Comparison of ENCODE assay signal across 9 mouse cellular contexts in the genomic region with DNA sequence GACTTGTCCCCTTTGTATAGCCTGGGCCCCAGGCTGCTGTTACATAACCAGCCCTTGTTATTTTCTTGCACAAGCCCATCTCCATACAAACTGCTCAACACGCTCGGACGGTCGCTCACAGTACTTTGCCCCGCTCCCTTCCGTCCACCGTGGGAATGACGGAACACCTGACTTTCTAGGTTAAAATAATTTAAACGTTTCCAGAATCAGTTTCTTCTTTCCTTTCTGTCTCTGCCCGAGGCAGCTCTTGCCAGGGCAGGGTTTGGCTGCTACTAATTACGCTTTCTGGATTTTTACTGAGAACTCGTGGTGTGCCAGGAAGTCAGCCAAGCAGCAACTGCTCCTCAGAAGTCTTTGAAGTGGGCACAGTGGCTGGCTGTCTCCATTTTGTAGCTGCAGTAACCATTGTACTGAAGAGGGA. TPM values are rescaled to one million over a fixed set of nuclear protein-coding genes. Genes with fewer than 3 reads are reported as not detected.
A peak's percentile ranks its signal among the peaks of the same experiment; 100 is the strongest.
DNase-seq lines count a peak whose midpoint lies in the region; ATAC-seq lines count a peak whose summit lies in the region.
"Had no signal": no experiment of that assay in that cellular context is flagged by ENCODE, and none has a peak within 500 bp of the region (broad histone marks: within the 10 kb centered on the region; RNA-seq: fewer than 3 reads in every experiment).

No protein-coding gene starts in this region.

- H3K27me3 ChIP-seq in embryonic facial prominence, embryonic 12.5 days = no peaks in the 10 kb centered on the region
- H3K27me3 ChIP-seq in embryonic facial prominence, embryonic 10.5 days (replicated peaks; ENCODE audit: low read depth, poor library complexity, severe bottlenecking) = peaks cover 34% of the 10 kb centered on the region
- H3K27me3 ChIP-seq in forebrain, embryonic 11.5 days (ENCODE audit: control insufficient read depth, insufficient read depth, low read length) = peaks cover 8% of the 10 kb centered on the region

- no peak for ATAC-seq in embryonic facial prominence, embryonic 12.5 days (ENCODE audit: insufficient number of reproducible peaks, insufficient read depth, low FRiP score, low TSS enrichment)
- no peak for ATAC-seq in cerebellum, adult (ENCODE audit: insufficient number of reproducible peaks, low FRiP score, low TSS enrichment)
- ATAC-seq in forebrain, embryonic 11.5 days (replicated peaks; ENCODE audit: low FRiP score) = no peak

- H3K4me3 ChIP-seq in embryonic facial prominence, embryonic 12.5 days = no peak overlapping the region
- H3K4me3 ChIP-seq in embryonic facial prominence, embryonic 10.5 days = no peak overlapping the region
- no peak overlapping the region for H3K4me3 ChIP-seq in forebrain, embryonic 11.5 days (ENCODE audit: low read depth, low read length)
- H3K4me3 ChIP-seq: myocyte had no signal

- DNase-seq in embryonic facial prominence, embryonic 10.5 days (ENCODE audit: low spot score) = no peak
- DNase-seq in right cerebral cortex, postnatal 10 days (ENCODE audit: low spot score in 2 of 2) = peak; percentile 72 to 78
- DNase-seq in right cerebral cortex, postnatal 25 days = no peak
- DNase-seq in kidney, postnatal 36 days = peak; percentile 79 to 89
- DNase-seq in thymus, postnatal 4 days = peak; percentile 52
- DNase-seq in forebrain, embryonic 11.5 days (ENCODE audit: low spot score) = no peak

- H3K4me1 ChIP-seq in embryonic facial prominence, embryonic 12.5 days = peaks cover 22% of the 10 kb centered on the region
- H3K4me1 ChIP-seq in embryonic facial prominence, embryonic 10.5 days = peaks cover 43% of the 10 kb centered on the region
- peaks cover 9% of the 10 kb centered on the region; the same call in 1 of the 2 replicates for H3K4me1 ChIP-seq in forebrain, embryonic 11.5 days (replicated peaks; ENCODE audit: control insufficient read depth, insufficient read depth, low read length)

- H3K9ac ChIP-seq in embryonic facial prominence, embryonic 12.5 days = no peak overlapping the region
- no peak overlapping the region for H3K9ac ChIP-seq in forebrain, embryonic 11.5 days (ENCODE audit: low read length)

- H3K4me2 ChIP-seq in embryonic facial prominence, embryonic 12.5 days (replicated peaks) = no peak overlapping the region
- no peak overlapping the region for H3K4me2 ChIP-seq in forebrain, embryonic 11.5 days (ENCODE audit: low read depth, low read length, severe bottlenecking)

- H3K9me3 ChIP-seq in embryonic facial prominence, embryonic 12.5 days = no peaks in the 10 kb centered on the region
- no peaks in the 10 kb centered on the region for H3K9me3 ChIP-seq in embryonic facial prominence, embryonic 10.5 days
- H3K9me3 ChIP-seq in forebrain, embryonic 11.5 days (ENCODE audit: control insufficient read depth, low read length) = no peaks in the 10 kb centered on the region

- no peaks in the 10 kb centered on the region for H3K36me3 ChIP-seq in embryonic facial prominence, embryonic 12.5 days
- H3K36me3 ChIP-seq in embryonic facial prominence, embryonic 10.5 days (replicated peaks) = no peaks in the 10 kb centered on the region
- no peaks in the 10 kb centered on the region for H3K36me3 ChIP-seq in forebrain, embryonic 11.5 days (ENCODE audit: control insufficient read depth, insufficient read depth, low read length)

- WGBS in embryonic facial prominence, embryonic 12.5 days = 54% methylated on average over 12 of the region's 12 CpGs
- 60% methylated on average over 12 of the region's 12 CpGs for WGBS in embryonic facial prominence, embryonic 10.5 days
- WGBS in forebrain, embryonic 11.5 days = 68% methylated on average over 12 of the region's 12 CpGs

- H3K27ac ChIP-seq in embryonic facial prominence, embryonic 12.5 days = peak overlapping the region; percentile 5; the same call in 1 of the 2 replicates
- H3K27ac ChIP-seq in embryonic facial prominence, embryonic 10.5 days (replicated peaks) = no peak overlapping the region; the same call in 1 of the 2 replicates
- no peak overlapping the region for H3K27ac ChIP-seq in forebrain, embryonic 11.5 days (ENCODE audit: low read depth, low read length)

RNA-seq across cellular contexts. Expression of a gene that starts 2.3 kb away (rescaled TPM):
- 29.4 and 32.6 TPM in 2 replicates for polyA plus RNA-seq in embryonic facial prominence, embryonic 12.5 days (2016; fragmentation: Nextera tagmentation; extraction: Ambion mirVana)
- 17.8 and 18.9 TPM in 2 replicates for polyA plus RNA-seq in embryonic facial prominence, embryonic 10.5 days (2016; fragmentation: Nextera tagmentation; extraction: Ambion mirVana)
- polyA plus RNA-seq in forebrain, embryonic 11.5 days (2014; fragmentation: Nextera tagmentation; extraction: Ambion mirVana) = 32.1 and 32.9 TPM in 2 replicates

RNA-seq across cellular contexts. Expression of a gene that starts 12.8 kb away (rescaled TPM):
- 10.5 and 10.8 TPM in 2 replicates for polyA plus RNA-seq in embryonic facial prominence, embryonic 12.5 days (2016; fragmentation: Nextera tagmentation; extraction: Ambion mirVana)
- polyA plus RNA-seq in embryonic facial prominence, embryonic 10.5 days (2016; fragmentation: Nextera tagmentation; extraction: Ambion mirVana) = 5.5 and 5.9 TPM in 2 replicates
- 4.8 and 5.5 TPM in 2 replicates for polyA plus RNA-seq in forebrain, embryonic 11.5 days (2014; fragmentation: Nextera tagmentation; extraction: Ambion mirVana)

RNA-seq across cellular contexts. Expression of a gene that starts 49.5 kb away (rescaled TPM):
- 0.09 and 0.33 TPM in 2 replicates for polyA plus RNA-seq in embryonic facial prominence, embryonic 12.5 days (2016; fragmentation: Nextera tagmentation; extraction: Ambion mirVana)
- polyA plus RNA-seq in embryonic facial prominence, embryonic 10.5 days (2016; fragmentation: Nextera tagmentation; extraction: Ambion mirVana) = 0.06 TPM in 1 of 2 replicates, not detected in the other
- polyA plus RNA-seq in forebrain, embryonic 11.5 days (2014; fragmentation: Nextera tagmentation; extraction: Ambion mirVana) = 0.33 TPM in 1 of 2 replicates, not detected in the other

Comparison
In these comparisons a context has a peak if more than half of its experiments do, and no peak if none do; other contexts are left out.
1. DNase-seq: peak in right cerebral cortex, postnatal 10 days (2 of 2), kidney, postnatal 36 days (2 of 2) and thymus, postnatal 4 days (single experiment); none in embryonic facial prominence, embryonic 10.5 days (single experiment), right cerebral cortex, postnatal 25 days (single experiment) and forebrain, embryonic 11.5 days (single experiment).